Mouse (Mus musculus) erythroblast, embryonic 14.5 days (primary cell): ENCODE results near the gene Celf6.

Source experiments
- GATA1 ChIP-seq: IDR thresholded peaks from 2 replicates; pipeline ENCODE4 v1.6.1; 2012; ENCODE audit warnings: low read length, inconsistent platforms, mixed read lengths
- TAL1 ChIP-seq: IDR thresholded peaks from 3 replicates; pipeline ENCODE4 v1.6.1; 2012; ENCODE audit warnings: low read length, inconsistent platforms, mixed read lengths

DNA sequence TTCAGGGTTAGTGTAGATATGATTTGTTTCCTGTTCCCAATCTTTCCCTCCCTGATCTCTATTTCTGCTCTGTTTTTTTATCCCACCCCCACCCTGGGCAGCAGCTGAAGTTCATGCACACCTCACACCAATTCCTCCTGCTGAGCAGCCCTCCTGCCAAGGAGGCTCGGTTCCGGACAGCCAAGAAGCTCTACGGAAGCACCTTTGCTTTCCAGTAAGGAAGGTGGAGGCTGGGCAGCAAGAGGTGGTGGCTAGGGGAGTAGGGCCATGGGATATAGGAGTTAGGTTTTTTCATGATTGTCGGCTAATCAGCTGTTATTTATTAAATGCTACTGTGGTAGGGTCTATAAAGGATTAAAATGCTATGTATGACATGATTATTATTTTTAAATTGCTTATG, 62.2 kb downstream of the Celf6 start:
- TF ChIP-seq GATA1 (no peak), TAL1 (no peak)
